In genomic region chr4:45467115-45467912, GRCm38 (mm10) we compare ENCODE assay signal across 8 mouse cellular contexts. TPM values are rescaled to one million over a fixed set of nuclear protein-coding genes. Genes with fewer than 3 reads are reported as not detected.
DNase-seq lines count a peak whose midpoint lies in the region; ATAC-seq lines count a peak whose summit lies in the region.

No protein-coding gene starts in this region.

- ATAC-seq in cerebellum, adult (ENCODE audit: insufficient number of reproducible peaks, low FRiP score, low TSS enrichment): peak; percentile 65

- peak; percentile 85 for DNase-seq in ovary, adult 18-20 months (ENCODE audit: low spot score)
- DNase-seq in ovary, postnatal 10 days (ENCODE audit: low spot score): no peak
- DNase-seq in gastrocnemius, postnatal 4 days (ENCODE audit: low spot score in 2 of 2): peak; percentile 50 to 81
- DNase-seq in kidney, adult 9 months: peak; percentile 96
- no peak for DNase-seq in frontal cortex, postnatal 36 days (ENCODE audit: low spot score in 2 of 2)
- DNase-seq in urinary bladder, adult 18-20 months (ENCODE audit: low spot score in 2 of 2): no peak
- no peak for DNase-seq in urinary bladder, postnatal 25 days (ENCODE audit: low spot score)

RNA-seq across cellular contexts. Expression of gene Slc25a51, which starts 58.7 kb away (rescaled TPM):
- 10 to 100 TPM; 81.9 to 89.9 TPM for total RNA-seq in gastrocnemius, postnatal 4 days (2021)

Comparison
In these comparisons a context has a peak if more than half of its experiments do, and no peak if none do; other contexts are left out.
1. DNase-seq: peak in ovary, adult 18-20 months (single experiment), gastrocnemius, postnatal 4 days (2 of 2) and kidney, adult 9 months (single experiment); none in ovary, postnatal 10 days (single experiment), frontal cortex, postnatal 36 days (0 of 2), urinary bladder, adult 18-20 months (0 of 2) and urinary bladder, postnatal 25 days (single experiment).